Mouse (Mus musculus) mouse trophoblast stem cell (cell line): ENCODE results near the gene Pdik1l.
"Not testable (repeated sequence)": the region's sequence is repeated elsewhere in the genome, so short reads cannot be mapped to it uniquely, and the experiment has no call there.

Source experiments
- in situ Hi-C, 2 experiments: fragments of 300-500 bp; cut with MseI, MboI; formaldehyde crosslinking; loops; 2 replicates in 1 of 2; 3 replicates in 1 of 2; pipeline ENCODE4 v1.15.1; 2025

Gene Pdik1l

DNA sequence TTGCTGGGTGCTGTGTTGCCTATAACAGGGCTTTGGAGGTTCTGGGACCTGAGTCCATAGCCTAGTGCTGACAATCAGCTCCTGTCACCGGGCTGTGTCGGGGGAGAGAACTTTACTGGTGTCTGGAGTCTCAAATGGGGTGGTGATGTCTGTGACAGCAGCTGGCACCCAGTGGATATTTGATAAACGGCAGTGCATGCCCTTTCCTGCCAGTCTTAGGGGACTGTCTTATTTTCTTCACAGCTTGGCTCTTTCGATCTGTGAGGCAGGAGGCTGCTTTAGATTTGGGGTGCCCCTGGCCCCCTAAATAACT, 11.8 kb upstream of the Pdik1l start:
- in situ Hi-C loops: loop anchor here in 1 of 2 experiments (10.0 kb wide), 1 partner anchor 105 kb away; no protein-coding TSS in a partner anchor

GRCm38 (mm10) chr4:134298626-134299497, 11.2 kb upstream of the Pdik1l start:
- in situ Hi-C loops: loop anchor here in 1 of 2 experiments (10.0 kb wide), 1 partner anchor 104 kb away; no protein-coding TSS in a partner anchor

GRCm38 (mm10) chr4:134297369-134297768, 9.7 kb upstream of the Pdik1l start:
- in situ Hi-C loops: loop anchor here in 1 of 2 experiments (10.0 kb wide), 1 partner anchor 103 kb away; no protein-coding TSS in a partner anchor

DNA sequence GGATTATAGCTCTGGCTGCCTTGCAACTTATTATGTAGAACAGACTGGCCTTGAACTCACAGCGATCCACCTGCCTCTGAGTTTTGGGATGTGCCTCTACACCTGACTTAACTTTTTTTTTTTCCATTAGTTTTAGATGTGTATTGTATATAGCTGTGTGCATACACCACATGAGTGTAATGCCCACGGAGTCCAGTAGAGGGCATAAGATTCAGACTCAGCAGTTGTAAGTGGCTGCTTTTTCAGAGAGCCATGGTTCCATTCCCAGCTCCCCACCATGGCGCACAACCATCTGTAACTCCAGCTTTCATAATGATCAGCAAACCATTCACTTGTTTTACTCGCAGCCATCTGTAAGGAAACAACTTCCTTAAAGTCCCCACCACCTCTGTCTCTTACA, 8.8 kb upstream of the Pdik1l start:
- in situ Hi-C loops: loop anchor here in 1 of 2 experiments (10.0 kb wide), 1 partner anchor 102 kb away; no protein-coding TSS in a partner anchor

- in situ Hi-C loops: loop anchor here in 1 of 2 experiments (10.0 kb wide), 1 partner anchor 101 kb away; no protein-coding TSS in a partner anchor
Measured at GRCm38 (mm10) chr4:134296096-134296495, 8.4 kb upstream of the Pdik1l start.

DNA sequence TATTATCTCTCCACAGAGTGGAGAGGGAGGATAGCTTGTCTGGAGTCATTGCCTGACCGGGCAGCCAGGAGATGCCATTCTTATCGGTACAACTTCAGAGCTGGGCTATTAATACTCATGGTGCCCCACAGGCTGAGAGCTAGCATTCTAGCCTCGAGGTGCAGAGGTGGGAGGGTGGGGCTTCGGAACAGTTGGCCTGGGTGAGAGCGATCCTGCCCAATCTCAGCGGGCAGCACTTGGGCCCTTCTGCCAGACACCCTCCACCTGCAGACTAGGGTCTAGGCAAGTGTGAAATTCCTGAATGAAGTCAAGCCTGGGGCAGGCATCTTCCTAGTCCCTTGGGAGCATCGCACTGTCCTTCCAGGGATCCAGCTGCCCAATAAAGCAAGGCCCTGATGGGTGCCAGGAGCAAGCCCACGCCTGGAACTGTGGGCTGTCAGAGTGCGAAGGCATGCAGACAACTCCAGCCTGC, 6.0 kb upstream of the Pdik1l start:
- in situ Hi-C loops: loop anchor here in 1 of 2 experiments (5.0 to 10.0 kb wide), 2 partner anchors 36 to 99 kb away; no protein-coding TSS in a partner anchor

- in situ Hi-C loops: loop anchor here in 1 of 2 experiments (5.0 to 10.0 kb wide), 2 partner anchors 36 to 98 kb away; no protein-coding TSS in a partner anchor
Measured at GRCm38 (mm10) chr4:134293061-134293691, 5.5 kb upstream of the Pdik1l start.

GRCm38 (mm10) chr4:134292067-134292466, 4.4 kb upstream of the Pdik1l start:
- in situ Hi-C loops: loop anchor here in 1 of 2 experiments (5.0 to 10.0 kb wide), 2 partner anchors 35 to 97 kb away; no protein-coding TSS in a partner anchor

DNA sequence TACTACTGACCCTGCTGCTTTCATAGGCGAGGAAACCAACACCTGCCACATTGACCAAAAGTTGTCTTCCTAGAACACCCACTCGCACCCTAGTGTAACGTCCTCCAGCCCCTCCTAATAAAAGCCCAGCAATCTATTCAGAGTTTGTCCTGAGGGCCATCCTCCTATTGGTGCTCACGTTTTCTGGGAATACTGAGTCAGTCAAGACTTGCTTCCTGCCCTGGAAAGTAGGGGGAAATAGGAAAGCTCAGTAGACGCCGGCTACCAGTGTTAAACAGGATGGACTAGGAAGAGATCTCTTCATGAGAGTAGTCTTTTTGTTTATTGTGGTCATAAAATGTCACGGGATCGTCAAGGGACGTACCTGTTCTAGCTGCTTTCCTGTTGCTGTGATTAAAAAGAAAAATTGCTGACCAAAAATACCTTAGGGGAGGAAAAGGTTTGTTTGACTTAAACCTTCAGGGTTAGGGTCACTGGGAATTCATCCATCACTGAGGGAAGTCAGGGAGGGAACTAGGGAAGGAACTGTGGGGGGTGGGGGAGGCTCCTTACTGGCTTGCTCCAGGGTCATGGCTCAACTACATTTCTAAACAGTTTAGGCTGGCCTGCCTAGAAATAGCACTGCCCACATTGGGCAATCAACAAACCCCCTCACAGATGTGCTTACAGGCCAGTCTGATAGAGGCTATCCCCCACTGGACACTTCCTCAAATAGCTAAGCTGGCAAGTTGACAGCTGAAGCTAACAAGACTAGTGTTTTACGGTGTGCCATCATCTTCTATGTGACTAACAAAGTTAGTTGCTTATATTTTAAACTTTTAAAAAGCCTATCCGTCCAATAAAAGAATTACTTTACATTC, 932 bp upstream of the Pdik1l start:
- in situ Hi-C loops: no loop called here

DNA sequence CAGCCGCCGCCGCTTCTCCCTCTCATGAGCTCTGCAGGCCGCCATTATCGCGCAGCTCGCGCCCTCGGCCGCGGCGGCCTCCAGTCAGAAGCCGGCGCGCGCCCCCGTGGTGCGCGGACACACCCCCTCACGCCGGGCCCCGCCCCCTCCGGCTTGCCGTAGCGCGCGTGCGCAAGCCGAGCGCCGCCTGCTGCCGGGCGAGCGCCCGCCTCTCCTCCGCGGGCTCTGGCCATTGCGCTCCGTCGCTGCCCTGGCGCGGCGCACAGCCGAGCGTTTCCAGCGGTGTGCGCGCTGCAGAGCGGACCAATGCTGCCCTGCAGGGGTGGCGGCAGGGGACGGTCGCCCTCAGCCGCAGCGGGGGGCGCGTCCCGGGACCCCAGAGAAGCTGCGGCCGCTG, 529 bp downstream of the Pdik1l start:
- in situ Hi-C loops: no loop called here

GRCm38 (mm10) chr4:134286226-134287167, 1.2 kb downstream of the Pdik1l start:
- in situ Hi-C loops: no loop called here

GRCm38 (mm10) chr4:134284942-134285341, 2.8 kb downstream of the Pdik1l start:
- in situ Hi-C loops: no loop called here

DNA sequence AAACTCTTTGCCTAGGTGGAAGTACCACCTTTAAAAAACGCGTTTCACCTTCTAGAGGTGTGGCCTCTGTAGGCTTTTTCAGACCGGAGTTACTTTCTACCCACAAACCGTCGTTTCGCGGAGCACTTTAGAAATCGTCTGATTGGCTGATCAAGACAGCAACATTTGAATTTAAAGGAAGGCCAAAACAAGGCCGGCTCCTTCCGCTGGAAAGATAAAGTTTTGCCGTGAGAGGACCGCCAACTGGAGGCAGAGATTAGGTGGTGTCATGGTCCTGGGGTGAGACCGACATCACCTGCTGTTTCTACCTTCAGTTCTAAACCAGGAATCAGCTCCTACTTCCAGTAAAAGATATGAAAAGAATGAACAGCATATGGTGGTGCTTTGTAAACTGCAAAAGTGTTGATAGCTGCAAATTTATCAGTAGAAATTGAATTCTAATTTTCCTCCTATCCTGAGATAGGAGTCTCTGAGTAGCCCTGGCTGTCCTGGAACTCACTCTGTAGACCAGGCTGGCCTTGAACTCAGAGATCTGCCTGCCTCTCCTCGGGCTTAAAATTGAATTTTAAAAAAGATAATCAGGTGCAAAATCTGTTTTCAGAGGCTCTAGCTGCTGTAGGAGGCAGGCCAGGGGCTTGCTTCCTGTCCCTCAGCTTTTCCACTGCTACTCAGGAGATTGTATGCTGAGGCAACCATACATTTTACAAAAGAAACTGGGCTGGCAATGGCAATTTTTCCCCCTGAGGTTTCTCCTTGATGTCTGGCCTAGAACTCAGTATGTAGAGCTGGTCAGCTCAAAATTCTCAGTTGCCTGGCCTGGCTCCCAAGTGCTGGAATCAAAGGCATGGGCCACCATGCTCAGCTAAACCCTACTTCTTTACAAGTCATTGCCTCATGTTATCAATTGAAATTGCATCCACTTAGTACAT, 14.0 kb downstream of the Pdik1l start:
- in situ Hi-C loops: no loop called here

DNA sequence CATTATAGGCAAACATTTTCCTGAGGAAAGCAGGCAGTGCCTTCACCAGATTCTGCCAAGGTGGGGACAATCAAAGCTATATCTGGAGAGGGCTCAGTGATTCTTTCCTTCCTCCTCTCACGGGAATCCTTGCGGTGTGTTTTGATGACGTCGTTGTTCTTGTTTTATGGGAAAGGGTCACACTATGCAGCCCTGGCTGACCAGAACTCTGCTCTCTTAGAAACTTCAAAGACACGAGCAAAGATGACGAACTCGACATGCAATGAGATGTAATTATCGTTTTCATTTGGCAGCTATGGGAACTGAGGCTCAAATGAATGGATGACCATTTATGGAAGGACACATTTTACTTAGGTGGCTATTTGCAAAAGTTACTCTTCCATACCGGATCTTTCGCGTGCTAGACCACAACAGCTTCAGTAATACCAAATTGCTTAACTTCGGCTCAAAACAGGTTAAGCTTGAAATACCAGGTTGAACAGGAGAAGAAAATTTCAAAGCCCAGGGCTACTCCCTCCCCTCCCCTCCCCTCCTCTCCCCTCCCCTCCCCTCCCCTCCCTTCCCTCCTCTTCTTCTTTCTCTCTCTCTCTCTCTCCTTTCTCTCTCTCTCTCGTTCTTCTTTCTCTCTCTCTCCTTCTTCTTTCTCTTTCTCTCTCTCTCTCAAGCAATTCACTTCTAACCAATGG, 14.8 kb downstream of the Pdik1l start:
- in situ Hi-C loops: no loop called here

- in situ Hi-C loops: no loop called here
Measured at GRCm38 (mm10) chr4:134271979-134272378, 15.7 kb downstream of the Pdik1l start.

DNA sequence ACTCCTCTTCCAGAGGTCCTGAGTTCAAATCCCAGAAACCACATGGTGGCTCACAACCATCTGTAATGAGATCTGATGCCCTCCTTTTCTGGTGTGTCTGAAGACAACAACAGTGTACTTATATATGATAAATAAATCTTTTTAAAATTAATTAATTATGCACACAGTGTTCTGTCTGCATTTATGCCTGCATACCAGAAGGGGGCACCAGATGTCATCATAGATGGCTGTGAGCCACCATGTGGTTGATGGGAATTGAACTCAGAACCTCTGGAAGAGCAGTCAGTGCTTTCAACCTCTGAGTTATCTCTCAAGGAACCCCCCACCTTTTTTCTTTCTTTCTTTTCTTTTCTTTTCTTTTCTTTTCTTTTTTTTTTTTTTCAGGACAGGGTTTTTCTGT, 18.1 kb downstream of the Pdik1l start:
- in situ Hi-C loops: not testable (repeated sequence)

DNA sequence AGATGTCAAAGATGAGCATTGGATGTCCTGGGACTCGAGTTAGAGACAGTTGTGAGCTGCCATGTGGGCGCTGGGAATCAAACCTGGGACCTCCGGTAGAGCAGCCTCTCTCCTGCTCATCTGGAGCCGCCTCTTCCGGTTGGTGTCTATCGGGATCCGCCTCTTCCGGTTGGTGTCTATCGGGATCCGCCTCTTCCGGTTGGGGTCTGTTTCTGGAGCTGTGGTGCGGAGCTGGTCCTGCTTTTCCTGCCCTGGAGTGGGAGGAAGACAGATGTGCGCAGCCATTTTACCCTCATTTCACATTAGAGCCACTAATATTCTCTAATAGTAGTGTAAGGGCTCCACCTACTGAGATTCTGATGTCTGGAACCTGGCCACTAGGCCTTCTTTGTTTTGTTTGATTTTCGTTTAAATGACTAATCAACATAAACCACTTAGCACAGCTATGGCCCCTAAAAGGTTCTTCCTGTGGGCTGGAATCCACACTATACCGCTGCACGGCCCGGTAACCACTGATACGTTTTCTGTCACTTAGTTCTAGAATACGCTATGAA, 19.5 kb downstream of the Pdik1l start:
- in situ Hi-C loops: no loop called here
